Mouse (Mus musculus) cerebellum, adult 8-10 months (tissue): ENCODE measurements around the gene Tprg.

Experiments used
- DNase-seq: peaks from one replicate; pipeline ENCODE4 v3.0.0; 2022

The Tprg gene

DNA sequence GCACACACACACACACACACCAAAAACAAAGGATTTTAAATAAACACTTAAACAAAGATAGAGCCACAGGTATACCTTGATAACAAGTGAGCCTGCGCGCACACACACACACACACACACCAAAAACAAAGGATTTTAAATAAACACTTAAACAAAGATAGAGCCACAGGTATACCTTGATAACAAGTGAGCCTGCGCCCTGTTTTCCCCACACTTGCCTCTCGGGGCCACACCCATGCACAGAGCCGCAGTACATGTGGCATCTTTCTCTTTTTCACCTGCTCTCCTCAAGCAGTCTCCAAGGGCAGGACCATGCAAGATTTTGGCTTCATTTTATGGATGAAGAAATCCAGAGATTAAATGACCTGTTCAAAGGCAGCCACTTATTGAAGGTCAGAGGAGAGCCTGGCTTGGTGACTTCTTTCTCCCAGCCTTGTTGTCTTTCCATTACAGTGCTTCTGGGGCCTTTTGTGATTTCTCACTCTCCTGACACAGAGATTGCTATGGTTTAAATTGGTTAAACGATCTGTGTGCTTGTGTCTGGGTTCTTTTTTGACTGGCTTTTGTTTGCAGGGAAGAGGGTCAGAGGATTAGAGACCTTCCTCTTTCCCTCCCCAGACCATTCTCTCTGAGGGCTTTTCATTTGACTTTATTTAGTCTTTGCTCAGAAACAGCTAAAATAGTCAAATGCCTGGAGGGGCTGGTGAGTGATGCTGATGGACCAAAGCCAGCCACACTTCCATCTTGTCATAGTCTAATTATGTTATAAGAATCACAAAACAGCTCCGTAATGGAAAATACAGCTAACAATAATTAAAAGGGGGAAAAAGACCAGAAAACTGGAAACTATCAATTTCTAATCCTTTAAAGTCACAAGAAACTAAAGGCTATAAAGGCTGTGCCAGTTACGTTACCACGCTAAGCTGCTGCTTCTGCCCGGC lies 46.9 kb downstream of the Tprg start:
- DNase-seq = no peak

DNA sequence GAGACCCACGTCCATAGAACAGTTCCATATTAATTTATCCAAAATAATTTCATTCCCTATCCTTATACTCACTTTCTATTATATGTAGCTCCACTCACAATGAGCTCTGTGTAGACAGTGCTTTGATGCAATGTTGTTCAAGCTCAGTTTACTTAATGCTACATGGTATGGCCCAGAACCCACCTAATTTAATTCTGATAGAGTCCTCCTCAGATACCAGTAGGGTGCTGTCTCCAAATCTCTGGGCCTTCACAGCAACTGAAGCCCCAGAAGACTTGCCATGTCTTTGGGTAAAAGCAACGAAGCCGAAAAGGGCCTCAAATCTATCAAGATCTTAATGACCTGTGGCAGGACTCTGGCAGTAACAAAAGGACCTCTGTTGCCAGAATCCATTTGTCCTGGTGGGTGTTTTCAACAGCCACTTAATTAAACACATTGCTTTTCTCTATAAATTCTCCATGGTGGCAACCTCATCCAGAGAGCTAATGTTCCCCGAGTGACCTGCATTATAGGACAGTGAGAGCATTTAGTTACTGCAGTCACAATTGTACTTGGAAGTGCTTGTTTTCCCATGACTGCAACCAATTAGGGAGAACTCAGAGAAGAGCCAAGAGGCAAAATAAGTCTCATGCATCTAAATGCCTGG lies 48.6 kb downstream of the Tprg start:
- no peak for DNase-seq

DNA sequence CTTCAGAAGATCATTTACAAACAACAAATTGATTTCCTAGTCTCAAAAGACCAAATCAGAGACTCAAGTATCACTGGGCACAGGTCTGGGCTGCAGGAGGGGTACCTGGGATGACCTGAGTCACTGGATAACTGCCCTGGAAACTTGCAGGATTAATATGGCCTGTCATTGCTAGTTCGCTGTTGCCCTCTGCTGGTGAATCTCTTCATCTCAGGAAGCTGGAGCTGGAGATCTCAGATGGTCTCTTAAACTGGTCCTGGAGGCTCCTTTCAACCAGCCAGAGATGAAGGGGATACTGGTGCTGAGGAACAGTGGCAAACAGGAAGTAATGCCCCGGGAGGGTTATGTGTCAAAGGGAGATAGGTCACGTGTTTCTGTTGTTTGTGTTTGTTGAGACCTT lies 63.0 kb downstream of the Tprg start:
- peak; percentile 33 for DNase-seq

DNA sequence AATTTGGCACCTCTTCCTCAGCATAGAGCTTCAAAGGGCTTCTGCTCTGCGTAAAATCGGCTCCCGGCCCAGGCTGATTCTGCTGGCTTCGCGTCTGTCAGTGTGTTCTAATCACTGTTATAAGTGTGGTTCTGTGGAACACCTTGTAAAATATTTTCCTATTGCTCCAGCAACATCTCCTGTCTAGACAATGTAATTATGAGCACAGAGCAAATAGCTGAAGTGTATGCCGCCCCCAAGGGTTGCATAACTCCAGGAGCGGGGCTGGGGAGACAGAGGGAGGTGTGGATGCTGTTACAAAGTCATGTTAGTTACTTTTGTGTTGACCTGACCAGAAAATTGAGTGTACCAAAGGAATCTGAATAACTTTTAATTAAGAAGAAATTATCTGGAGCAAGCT lies 81.2 kb downstream of the Tprg start:
- no peak for DNase-seq

DNA sequence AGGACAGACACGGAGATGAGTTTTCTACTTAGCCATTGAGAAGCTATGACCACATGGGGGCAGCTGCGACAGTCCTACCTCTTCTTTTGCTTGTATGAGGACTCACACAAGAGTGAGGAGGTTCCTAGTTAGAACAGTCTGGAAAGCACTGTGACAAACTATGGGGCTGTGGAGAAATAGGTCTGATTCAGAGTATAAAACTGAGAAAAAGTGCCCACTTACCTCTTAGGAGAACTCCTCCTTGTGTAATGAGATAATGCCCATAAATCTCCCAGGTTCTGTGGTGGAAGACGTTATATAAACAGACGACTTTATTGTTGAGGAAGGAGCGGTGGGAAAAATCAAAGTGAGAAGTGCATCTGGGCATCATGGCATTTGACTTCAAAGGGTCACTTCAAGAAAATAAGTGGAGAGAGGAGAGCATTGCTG lies 83.4 kb downstream of the Tprg start:
- no peak for DNase-seq

DNA sequence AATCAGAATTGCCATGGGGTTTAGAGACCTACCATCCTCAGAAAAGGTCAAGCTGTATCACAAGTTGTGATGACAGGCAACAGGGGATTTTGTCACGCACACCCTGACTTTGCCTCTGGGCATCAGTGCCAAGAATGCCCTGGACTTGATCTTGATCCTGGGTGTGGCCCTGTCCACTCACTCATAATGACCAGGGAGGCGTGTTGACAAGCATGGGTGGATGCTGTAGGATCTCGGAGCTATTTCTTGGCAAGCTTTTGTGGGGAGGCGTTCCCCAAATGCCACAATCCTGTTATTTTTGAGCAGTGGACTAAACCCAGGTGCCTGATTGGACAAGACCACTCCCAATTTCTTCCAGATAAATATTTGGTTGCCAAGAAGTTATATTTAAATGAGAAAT lies 87.5 kb downstream of the Tprg start:
- no peak for DNase-seq

DNA sequence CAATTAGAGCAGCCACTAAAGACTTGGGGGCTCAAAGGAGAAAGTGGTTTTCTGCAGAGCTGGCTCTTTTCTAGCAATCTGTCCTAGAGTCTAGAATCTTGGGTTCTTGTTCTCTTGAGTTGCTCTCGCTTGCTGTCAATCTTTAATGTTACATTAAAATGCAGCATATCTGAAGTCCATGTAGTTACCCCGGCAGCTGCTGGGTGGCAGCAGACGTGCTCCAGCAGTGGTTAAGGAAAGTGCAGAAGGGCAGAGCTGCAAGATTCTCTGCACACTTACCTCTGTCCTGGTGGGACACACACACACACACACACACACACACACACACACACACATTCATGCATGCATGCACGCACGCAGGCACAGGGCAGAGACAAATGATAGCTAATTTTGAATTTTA lies 88.2 kb downstream of the Tprg start:
- no peak for DNase-seq

DNA sequence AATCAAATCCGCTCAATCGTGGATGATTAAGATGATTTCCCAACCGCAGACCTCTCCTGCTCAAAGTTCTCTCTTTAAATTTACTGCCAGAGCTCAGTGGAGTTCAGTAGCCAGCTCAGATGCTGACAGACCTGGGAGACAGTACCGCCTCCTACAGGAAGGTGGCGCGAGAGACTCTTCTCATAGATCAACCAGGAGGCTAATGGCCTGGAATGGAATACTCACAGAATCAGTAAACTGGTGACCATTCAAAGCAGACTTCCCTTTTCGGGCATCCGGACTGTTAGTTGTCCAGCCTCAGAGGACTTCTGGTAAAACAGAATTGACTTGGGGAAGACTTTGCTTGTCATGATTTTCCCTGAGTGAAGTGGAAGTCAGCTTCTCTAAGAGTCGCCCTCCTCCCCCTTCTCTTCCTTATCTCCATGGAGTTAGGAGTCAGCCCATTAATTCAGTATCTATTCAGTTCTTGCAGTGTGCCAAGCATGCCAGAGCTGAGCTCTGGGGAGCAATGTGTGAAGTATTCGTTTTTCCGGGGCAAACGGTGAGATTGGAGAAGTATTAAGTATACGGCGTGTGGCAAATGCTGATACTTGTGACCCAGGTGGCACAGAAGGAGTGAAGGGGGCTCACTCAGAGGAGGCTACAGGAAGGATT lies 90.2 kb downstream of the Tprg start:
- DNase-seq = peak; percentile 17

DNA sequence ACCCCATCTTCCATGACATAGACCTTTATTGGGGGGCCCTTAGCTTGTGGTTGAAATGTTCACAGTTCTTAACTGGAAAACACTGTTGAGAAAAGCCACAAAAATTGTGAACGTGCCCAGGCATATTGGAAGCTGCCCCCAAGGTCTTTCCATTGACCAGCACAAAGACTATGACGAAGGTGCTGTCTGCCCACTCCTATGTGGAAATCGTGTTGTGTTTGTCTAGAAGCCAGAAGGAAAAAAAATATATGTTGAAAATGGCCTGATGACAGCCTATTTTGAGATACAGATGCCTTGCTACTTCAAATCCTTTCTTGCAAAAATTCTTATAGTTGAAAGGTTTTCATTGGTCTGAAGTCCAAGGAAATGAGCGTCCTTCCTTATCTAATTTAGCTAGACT lies 91.1 kb downstream of the Tprg start:
- DNase-seq = no peak

DNA sequence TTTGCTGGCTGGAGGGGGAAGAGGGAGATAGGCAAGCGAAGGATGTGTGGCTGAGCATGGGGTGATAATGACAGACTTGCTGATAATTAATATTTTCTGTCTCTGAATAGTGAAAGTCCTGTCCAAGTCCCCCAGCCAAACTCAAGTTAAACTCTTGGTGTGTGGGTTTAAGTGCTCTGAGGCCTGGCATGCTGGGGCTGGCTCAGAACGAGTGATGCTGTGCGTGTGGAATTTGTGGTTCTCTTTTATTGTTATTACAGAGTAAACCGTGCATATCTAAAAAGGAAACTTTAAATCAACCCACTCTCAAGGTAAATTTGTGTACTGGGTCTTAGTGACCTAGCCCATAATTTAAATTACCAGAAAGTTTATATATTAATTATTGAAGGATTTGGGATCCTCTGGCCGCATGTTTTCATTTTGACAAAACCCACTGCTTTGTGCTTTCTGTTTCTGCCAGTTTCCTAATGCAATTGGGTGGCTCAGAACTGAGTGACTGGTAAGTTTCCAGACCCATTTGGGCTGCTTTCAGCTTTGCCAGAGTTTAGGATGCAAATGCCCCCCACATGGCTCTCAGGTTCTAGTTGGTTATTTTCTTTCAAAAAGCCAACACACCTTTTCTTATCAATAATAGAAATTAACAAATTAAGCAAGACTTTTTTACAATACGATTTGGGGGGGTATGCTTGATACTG lies 99.0 kb downstream of the Tprg start:
- no peak for DNase-seq

DNA sequence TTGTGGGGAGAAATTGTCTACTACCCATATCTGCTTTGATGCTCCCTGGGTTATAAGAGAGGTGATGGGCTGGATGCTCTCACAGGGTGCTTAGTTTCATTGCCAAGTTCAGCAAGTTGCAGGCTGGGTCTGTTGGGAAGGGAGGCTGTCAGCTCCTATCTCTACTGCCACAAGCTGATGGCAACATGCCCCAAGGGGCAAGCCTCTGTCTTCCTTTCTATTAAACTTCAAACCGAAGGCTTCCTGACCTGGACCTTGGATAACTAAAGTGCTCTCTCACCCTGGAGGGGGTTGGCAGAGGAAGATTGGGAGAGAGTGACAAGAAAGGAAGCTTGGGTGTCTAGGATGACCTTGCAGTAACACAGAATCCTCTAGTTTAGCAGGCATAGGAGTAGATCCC lies 108.1 kb downstream of the Tprg start:
- no peak for DNase-seq

DNA sequence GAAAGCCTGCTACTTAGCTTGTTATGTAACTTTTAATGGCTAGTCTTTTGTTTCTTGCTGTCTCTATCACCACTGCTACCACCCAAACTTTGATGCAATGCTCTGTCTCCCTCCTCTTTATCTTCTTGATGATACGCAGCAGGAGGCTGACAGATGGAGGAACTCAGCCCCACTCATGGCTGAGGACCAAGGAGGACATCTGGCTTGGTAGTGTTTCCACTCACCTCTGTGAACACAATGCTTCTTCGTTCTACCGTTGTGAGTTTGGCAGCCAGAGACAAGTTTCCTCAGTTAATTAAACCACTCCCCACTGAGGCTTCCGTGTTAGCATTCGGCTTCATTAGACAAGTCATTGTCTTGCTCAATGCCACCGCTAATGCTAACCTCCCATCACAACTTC lies 117.5 kb downstream of the Tprg start:
- no peak for DNase-seq

DNA sequence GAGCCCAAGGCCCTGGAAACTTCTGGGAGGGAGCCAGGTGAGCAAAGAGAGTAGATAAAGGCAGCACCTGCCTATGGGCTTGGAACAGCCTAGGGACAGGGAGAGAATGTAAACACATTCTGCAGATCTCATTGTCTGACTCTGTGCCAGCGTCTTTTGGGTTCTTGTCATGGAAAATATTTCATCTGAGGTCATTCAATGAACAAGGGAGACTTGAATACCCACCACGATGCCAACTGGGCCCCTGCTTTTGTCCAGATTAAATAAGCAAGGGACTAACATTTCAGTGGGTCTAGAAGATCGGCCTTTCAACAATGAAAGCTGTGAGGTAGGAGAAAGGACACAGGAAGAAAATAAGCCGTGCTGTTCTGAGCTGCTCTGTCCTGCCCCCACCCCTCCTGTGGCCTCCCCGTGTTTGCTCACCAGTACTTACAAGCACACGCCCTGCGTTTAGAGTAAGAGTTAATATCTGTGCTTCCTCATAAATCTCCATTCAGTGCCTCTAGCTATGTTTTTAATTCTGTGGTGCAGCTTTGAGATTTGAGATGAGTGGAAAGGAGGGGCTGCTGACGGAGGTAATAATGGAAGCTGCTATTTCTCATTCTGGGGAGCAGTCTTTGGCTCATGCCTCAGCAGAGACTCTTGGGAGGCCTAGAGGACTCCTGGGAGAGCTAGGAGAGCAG lies 120.7 kb downstream of the Tprg start:
- no peak for DNase-seq

DNA sequence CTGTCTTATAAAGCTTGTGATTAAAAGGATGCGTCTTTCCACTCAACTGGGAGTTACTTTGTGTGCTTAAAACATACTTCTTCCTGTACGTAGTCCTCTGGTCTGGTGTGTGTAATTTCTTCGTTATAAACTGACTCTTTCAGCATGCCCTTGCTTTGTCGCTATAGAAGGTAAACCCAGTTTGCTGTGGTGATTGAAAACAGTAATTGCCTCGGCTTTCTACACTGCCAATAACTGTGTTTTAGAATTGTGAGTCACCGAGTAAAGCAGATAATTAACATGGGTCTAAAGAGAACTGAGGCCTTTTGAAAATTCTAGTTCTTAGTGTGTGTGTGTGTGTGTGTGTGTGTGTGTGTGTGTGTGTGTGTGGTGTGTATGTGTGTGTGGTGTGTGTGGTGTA lies 121.4 kb downstream of the Tprg start:
- DNase-seq = no peak

DNA sequence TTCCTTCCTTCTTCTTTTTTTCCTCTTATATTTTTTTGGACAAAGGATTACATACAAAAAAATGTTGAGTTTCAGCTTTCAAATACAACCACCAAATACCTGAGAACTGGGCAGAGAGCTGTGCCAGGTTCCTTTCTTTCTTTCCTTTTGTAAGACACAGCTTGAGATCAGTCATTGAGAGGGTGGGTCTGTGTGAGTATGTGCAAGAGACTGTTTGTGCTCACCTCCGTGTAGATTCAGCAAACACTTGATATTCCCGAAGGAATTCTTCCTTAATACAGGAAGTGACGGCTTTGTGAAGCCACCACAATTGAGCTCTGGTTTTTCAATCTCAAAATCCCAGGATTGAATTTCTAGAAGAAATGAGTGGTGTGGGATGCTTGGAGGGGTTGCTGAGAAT lies 124.7 kb downstream of the Tprg start:
- no peak for DNase-seq

DNA sequence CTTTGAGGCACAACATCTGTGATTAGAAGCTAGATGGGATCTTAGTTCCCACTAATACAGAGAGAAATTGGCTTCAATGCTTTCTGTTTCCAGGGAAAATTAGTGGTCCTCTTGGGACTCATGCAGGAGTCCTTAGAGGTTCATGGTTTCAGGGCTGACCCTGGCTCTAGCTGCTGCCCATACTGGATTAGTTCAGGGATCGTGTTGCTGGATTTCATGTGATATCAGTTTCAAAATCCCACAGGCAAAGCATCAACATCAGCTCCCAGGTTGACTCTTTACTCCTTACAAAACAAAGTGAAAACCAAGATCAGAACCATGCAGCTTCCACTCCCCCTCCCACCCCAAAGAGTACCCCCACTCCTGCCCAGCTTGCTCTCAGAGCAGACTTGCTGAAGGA lies 127.3 kb downstream of the Tprg start:
- no peak for DNase-seq

DNA sequence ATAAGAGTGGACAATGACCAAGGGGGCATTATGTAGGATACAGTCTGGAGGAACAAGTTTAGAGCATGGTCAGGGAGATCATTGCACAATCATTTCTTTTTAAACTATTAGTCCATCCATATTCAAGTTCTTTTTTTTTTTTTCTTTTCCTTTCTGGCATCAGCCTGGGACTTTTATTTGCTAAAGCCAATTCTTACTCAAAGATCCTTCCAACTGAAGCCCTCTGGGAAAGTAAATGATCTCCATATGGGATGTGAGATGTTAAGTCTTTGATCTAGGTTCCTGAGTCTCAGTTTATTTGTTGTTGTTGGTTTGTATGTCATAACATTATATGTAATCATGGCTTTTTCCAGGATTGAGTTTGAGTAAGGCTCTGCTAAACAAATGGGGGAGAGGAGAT lies 128.6 kb downstream of the Tprg start:
- no peak for DNase-seq

DNA sequence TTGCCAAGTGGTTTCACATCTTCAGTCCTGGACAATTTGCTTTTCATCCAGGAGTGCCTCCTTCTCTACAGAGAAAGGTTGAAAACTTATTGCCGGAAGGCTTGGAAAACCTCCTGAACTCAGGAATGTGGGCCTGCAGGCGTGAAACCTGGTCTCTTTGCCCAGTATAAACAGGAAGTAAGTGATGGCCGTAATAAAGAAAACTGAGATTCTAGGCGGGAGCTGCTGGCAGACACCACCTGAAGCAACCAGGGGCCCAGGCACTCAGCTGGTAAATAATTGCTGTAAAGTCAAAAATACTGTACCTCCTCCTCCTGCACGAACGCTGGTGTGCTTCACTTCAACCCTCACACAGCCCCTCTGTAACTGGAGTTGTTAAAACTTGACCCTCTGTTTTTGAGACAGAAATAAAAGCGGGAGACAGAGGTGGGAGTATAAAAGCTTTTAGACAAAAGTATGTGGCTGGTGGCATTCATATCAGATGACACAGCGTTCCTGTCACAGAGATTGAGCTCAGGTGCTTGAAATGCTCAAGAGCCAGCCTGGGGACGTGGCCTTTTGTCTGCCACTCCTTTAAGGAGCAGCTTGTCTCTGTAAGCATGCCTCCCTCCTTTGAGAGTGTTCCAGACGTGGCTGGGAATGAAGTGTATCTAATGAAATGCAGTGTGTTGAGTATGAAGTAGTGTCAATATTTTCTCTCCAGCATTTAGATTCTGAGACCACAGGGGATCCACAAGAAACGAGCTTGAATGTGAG lies 131.4 kb downstream of the Tprg start:
- no peak for DNase-seq

DNA sequence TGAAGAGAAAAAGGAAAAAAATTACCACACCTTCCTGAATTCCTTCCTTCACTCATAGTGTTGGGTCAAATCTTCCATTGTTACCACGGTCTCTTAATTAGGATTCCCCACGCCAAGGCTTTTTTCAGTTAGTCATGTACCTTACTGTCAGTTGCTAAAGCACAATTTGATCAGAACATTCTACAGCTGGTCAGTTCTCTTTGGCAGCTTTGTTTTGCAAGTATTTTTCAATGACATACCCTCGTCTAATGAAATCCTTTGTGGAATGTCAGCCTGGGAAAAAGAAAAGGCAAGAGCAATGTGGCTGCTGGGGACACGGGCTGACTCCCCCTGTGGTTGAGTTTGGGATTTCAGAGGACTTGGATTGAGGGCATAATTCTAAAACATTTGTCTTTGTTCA lies 136.4 kb downstream of the Tprg start:
- DNase-seq = no peak

DNA sequence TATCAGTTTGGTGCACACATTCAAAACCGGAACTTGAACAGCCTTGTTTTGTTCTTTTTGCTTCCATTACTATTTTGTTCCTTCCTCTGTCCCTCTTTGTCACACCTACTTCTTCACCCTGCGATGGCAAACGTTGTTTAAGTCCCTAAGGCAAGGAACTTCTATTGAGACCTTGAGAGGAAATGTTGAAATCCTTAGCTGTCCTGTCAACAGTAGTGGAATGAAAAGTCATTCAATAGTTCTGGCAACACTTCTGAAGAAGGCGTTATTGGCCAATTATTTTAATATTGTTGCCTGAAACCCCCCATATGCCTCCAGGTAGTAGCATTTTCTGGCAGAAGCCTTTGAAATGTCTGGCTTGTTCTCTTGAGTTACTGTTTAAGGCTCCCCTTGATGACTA lies 137.4 kb downstream of the Tprg start:
- no peak for DNase-seq

DNA sequence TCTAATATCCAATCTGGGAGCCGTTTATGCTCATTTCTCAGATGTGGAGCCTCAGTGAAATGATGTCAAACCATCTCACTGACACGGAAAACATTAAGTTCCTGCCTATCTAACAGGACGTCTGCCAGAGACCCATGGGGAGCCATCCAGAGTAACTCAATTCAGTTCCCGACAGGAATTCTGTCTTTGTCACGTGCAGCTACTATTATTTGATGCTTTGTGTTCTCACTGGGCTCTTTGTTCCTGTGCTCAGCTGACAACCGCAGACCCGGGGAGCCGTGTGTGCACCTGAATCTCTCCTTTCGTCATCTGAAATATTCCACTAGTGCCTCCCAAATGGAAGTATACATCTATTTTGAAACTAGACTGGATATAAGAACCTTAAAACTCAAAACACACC lies 138.3 kb downstream of the Tprg start:
- no peak for DNase-seq

DNA sequence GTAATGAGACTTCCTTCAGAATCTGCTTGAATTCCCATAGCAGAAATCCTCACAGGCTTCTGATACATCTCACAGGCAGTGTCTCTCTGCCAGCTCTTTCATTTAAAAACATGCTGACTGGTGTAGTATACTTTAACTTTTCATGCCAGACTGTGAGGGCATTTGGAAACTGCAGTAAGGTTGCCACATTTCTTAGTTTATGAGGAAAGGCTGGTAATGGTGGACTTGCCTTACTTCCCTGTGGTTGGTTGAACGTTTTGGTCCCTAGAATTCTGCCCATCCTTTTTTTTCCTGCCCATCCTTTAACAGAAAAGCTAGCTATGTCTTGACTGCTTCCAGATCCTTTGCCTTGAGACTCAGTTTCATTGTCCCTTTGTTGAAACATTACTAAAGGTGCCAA lies 138.8 kb downstream of the Tprg start:
- no peak for DNase-seq
